Mouse (Mus musculus) frontal cortex, adult (tissue): ENCODE measurements at regions not wholly inside any gene's neighbourhood (a gene's known extent, or its start where the extent isn't known, plus 50 kb on each side); places are given as distances from the start of the nearest gene placed in this dataset.
A peak's percentile ranks its signal among the peaks of the same experiment; 100 is the strongest.

Experiments
- ATAC-seq: cut with Nextera tagmentation; 2 replicates; pipeline ENCODE4 v1.9.2; 2017; ENCODE audit warnings: mild to moderate bottlenecking, moderate library complexity, mixed read lengths; ENCODE audit not compliant: low TSS enrichment

- no peak for ATAC-seq
Measured at GRCm38 (mm10) chrX:121661913-121662312, 735.3 kb downstream of the Nap1l3 start.

DNA sequence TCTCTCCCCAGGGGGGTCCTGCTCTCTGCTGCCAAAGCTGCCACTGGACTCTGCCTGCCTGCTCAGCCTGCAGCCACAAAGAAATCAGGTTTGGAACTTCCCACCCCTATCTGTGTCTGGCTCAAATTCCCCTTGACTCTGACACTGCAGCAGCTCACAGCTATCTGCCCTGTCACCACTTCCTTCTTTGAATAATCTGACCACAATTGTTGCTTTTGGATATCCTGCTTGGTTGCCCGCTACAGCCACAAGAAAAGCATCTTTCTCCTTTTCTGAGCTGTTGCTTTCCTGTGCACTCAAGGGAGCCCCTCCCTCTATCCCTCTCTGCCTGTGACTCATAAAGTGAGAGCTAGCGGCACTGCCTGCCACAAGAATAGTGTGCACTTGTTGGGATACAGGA lies 742.6 kb downstream of the Nap1l3 start:
- ATAC-seq: 0 out of 2 replicates have a peak, but pooled peaks have one; percentile 55

GRCm38 (mm10) chrX:121645548-121645947 lies 751.7 kb downstream of the Nap1l3 start:
- no peak for ATAC-seq

GRCm38 (mm10) chrX:121637180-121637579 lies 760.0 kb downstream of the Nap1l3 start:
- ATAC-seq: no peak

DNA sequence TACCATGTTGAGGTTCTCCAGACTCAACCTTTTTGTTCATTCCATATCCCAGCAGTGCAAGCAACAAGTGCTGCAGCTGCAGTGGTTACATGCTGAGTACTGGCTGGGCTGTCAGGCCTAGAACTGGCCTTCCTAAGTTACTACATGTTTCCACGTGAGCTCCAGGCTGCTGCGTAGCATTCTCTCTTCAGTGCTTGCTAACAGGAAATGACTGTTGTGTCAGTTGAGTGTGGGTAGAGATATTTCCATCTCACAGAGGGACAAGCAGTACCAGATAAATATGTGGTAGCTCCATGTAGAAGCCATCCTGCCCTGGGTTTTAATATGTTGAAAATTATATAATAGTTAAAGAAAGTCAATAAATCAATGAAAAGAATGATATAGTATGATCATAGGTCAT lies 785.1 kb downstream of the Nap1l3 start:
- ATAC-seq: no peak

DNA sequence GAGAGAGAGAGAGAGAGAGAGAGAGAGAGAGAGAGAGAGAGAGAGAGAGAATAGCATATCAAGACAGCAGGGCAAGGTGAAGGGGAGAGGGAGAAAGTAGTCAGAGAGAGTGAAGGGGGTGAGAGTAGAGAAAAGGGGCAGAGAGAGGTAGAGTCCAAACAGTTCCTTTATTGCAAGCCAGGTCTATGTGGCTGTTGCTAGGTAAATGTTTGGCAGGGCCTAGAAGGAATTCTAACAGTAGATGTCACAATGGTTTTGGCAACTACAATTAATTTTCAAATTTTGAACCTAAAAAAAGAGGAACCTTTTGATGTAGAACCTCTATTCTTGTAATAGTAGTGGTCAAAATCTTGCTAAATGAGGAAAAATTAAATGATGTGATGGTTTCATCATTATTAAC lies 804.3 kb downstream of the Nap1l3 start:
- ATAC-seq: no peak
